Mouse (Mus musculus) heart, postnatal 0 days (tissue): ENCODE data around the gene Slc39a13.

Source experiments
- CTCF ChIP-seq: IDR thresholded peaks from 2 replicates; pipeline ENCODE4 v1.5.1; 2016; ENCODE audit warnings: antibody characterized with exemption, control low read depth, low read depth
- EP300 ChIP-seq: IDR thresholded peaks from 2 replicates; pipeline ENCODE4 v1.6.1; 2016; ENCODE audit warnings: antibody characterized with exemption, low read depth

DNA sequence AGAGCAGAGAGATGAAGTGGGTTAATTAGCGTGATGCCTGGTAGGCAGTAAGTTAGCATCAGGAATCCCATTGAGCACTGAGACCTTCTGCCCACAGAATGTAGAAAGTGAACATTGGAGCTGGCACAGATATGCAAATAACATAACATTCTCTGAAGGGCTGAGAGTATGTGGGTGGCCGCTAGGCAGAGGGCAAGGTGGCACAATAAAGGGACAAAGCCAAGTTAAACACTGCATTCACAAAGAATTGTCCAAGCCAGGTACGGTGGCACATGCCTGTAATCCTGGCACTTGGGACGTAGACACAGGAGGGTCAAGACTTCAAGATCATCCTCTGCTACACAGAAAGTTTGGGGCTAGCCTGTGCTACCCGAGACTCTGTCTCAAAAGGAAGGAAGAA lies 39.0 kb upstream of the Slc39a13 start:
- TF ChIP-seq EP300 (no peak), CTCF (no peak)
